Mouse (Mus musculus): Measurements from ENCODE around the gene Itgae. TPM values are rescaled to one million over a fixed set of nuclear protein-coding genes. Genes with fewer than 3 reads are reported as not detected.

Itgae gene
- polyA plus RNA-seq, 1 experiment, result not detected

DNA sequence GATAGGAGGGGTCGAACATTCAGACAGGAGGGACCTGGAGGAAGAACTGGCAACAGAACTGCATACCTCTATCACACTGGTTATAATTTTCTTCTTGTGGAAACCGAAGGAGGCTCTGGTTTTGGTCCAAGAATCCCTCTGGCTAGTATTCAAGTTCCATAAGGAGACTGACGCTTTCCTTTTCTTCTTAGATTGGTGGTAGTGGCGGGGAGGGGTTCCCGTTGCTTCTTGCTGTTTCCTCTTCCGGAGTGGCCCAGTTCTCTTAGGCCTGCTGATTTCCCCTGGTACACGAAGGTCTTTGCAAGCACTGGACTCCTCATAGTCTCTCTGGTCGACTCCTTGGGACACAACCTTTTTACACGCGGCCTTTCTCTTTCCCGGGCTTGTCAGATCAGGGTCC, 46.7 kb downstream of the Itgae start:
- H3K27me3 ChIP-seq (ENCODE audit: control insufficient read depth), result no peaks in the 10 kb centered on the region
- H3K4me3 ChIP-seq (replicated peaks), result peak overlapping the region; percentile 79
- TF ChIP-seq TAL1 (IDR thresholded peaks at IDR 0.05; ENCODE audit: low read length) (no peak), GATA1 (IDR thresholded peaks at IDR 0.05; ENCODE audit: low read length) (no peak)
- peaks cover 43% of the 10 kb centered on the region for H3K36me3 ChIP-seq (ENCODE audit: control insufficient read depth)
- peaks cover 56% of the 10 kb centered on the region for H3K4me1 ChIP-seq (ENCODE audit: control insufficient read depth)
- H3K9me3 ChIP-seq (ENCODE audit: control insufficient read depth, low read length), result no peaks in the 10 kb centered on the region

DNA sequence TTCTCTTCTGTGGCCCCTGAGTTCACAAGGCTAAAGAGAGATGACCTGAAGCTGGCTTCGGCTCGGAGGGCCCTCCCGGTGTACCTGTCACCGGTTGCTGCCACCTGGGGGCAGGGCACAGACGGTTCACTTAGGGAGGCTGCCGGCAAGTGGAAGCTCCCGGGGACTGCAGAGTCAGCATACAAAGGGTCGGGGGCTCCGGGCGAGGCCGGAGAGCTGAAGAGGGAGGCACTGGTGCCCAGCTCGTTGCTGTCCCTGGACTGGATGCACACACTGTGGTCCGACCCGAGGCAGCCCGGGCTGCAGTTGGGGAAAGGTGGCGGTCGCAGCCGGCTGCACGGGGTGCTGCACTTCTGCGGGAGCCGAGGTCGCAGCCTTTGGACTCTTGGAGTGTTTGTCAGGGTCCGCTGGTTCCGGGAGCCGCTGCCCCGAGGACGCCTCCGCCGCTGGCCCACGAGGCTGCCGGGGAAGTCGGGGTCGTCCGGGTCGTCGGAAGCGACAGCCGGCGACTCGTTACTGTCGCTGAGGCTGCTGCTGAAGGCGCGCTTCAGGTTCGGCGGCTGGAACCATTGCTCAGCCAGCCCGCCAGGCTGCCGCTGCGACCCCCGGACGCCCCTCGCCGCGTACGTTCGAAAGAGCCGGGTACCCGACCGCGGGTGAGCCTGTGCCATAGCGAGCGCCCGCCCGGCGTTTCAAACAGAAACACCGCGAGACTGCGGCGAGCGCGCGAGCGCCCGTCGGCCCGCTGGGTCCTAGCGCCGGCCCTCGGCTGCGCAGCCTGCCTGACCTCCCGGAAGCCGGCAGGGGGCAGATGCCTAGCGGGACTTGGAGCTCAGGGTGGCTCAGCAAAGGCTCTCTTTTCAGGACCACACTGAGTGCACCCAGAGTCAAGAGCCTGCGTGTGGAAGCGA, 47.5 kb downstream of the Itgae start, which contains the start of gene Haspin:
Haspin (minus strand) TSS at position 704 of the 911 bp plus-strand sequence.
- H3K9me3 ChIP-seq (ENCODE audit: control insufficient read depth, low read length), result no peaks in the 10 kb centered on the region
- H3K36me3 ChIP-seq (ENCODE audit: control insufficient read depth), result peaks cover 36% of the 10 kb centered on the region
- H3K4me1 ChIP-seq (ENCODE audit: control insufficient read depth), result peaks cover 49% of the 10 kb centered on the region
- no peaks in the 10 kb centered on the region for H3K27me3 ChIP-seq (ENCODE audit: control insufficient read depth)
- TF ChIP-seq TAL1 (IDR thresholded peaks at IDR 0.05; ENCODE audit: low read length) (no peak), GATA1 (IDR thresholded peaks at IDR 0.05; ENCODE audit: low read length) (no peak)
- peak within 1 kb of the TSS; percentile 79 for H3K4me3 ChIP-seq (replicated peaks)

DNA sequence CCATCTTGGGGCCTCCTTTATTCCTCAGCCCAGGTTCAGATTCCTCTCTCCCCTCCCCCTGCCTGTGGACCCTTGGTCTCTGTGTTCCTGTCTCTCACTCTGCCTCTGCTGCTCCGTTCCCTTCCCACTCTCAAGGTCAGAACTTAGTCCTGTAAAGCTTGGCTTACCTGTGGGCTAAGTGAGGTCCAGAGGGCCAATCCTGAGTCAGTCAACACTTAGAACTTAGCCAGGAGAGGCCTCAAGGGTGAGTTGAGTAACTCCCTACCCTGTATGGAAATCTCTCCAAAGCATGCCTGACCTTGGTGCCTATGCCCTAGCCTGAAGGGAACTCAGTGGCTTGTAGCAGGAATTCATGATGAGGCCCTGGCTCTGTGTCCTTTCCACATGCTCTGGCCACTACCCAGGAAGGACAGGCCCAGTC, 53.9 kb downstream of the Itgae start:
- no peaks in the 10 kb centered on the region; the same call in 1 of the 2 replicates for H3K27me3 ChIP-seq (ENCODE audit: control insufficient read depth)
- H3K9me3 ChIP-seq (ENCODE audit: control insufficient read depth, low read length), result no peaks in the 10 kb centered on the region
- TF ChIP-seq TAL1 (IDR thresholded peaks at IDR 0.05; ENCODE audit: low read length) (no peak), GATA1 (IDR thresholded peaks at IDR 0.05; ENCODE audit: low read length) (no peak)
- no peaks in the 10 kb centered on the region for H3K36me3 ChIP-seq (ENCODE audit: control insufficient read depth)
- H3K4me1 ChIP-seq (ENCODE audit: control insufficient read depth), result no peaks in the 10 kb centered on the region
- no peak overlapping the region for H3K4me3 ChIP-seq (replicated peaks)

DNA sequence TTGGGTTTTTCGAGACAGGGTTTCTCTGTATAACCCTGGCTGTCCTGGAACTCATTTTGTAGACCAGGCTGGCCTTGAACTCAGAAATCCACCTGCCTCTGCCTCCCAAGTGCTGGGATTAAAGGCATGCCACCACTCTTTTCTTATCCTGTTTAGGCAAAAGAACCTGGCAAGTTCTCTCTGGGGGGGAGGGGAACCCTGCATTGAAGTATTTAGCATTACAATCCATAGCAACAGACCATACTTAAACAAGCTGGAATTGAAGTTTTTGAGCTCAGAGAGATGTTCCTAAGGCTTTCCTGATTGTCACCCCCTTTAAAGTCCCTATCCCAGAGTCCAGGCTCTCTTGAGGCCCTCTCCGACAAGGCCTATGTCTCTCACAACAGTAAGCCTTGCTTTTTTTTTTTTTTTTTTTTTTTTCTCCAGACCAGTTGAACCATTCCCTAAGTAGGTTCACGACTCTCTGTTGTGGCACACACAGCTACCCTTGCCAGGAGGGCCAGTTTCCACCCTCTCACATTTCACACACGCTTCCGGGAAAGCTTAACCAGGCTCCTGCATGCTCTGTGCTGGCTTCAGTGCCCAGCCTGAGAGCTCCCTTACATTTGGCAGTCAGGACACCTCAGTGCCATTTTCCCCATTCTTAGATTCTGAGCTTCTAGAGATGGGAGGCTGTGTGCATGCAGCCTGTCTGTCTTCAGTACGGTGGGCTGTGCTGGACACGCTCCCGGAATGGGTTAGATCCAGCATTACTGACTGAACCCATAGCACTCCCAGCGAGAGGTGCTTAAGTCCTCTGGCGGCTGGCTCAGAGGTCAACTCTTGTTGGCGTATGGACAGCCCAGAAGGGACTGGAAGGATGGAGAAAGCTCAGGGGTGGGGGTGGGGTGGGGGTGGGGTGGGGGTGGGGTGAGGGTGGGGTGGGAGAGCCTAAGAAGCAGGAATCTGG, 55.9 kb downstream of the Itgae start:
- Histone ChIP-seq H3K36me3 (ENCODE audit: control insufficient read depth) (no peaks in the 10 kb centered on the region), H3K9me3 (ENCODE audit: control insufficient read depth, low read length) (no peaks in the 10 kb centered on the region), H3K27me3 (ENCODE audit: control insufficient read depth) (no peaks in the 10 kb centered on the region; the same call in 1 of the 2 replicates), H3K4me3 (replicated peaks) (no peak overlapping the region), H3K4me1 (ENCODE audit: control insufficient read depth) (no peaks in the 10 kb centered on the region)
- TF ChIP-seq TAL1 (IDR thresholded peaks at IDR 0.05; ENCODE audit: low read length) (no peak), GATA1 (IDR thresholded peaks at IDR 0.05; ENCODE audit: low read length) (no peak)

DNA sequence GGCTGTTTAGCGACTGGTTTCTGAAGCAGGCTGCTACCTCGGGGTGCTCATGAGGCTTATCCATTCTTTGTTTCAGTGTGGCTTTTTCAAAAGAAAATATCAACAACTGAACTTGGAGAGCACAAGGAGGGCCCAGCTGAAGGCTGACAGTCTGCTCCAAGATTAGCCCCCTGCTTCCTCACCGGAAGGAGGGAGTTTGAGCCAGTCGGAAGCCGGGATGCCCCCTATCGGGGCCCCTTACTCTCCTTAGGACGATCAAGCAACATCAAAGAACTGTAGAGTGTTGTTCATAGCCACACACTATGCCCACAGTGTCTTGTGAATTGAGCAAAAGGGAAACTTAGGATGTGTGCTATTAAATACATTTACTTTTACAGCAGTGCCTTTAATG, 56.6 kb downstream of the Itgae start:
- H3K4me1 ChIP-seq (ENCODE audit: control insufficient read depth), result no peaks in the 10 kb centered on the region
- H3K4me3 ChIP-seq (replicated peaks), result no peak overlapping the region
- no peaks in the 10 kb centered on the region for H3K9me3 ChIP-seq (ENCODE audit: control insufficient read depth, low read length)
- no peaks in the 10 kb centered on the region for H3K36me3 ChIP-seq (ENCODE audit: control insufficient read depth)
- no peaks in the 10 kb centered on the region; the same call in 1 of the 2 replicates for H3K27me3 ChIP-seq (ENCODE audit: control insufficient read depth)
- no peak for TF ChIP-seq GATA1 (IDR thresholded peaks at IDR 0.05; ENCODE audit: low read length)
- no peak for TF ChIP-seq TAL1 (IDR thresholded peaks at IDR 0.05; ENCODE audit: low read length)

DNA sequence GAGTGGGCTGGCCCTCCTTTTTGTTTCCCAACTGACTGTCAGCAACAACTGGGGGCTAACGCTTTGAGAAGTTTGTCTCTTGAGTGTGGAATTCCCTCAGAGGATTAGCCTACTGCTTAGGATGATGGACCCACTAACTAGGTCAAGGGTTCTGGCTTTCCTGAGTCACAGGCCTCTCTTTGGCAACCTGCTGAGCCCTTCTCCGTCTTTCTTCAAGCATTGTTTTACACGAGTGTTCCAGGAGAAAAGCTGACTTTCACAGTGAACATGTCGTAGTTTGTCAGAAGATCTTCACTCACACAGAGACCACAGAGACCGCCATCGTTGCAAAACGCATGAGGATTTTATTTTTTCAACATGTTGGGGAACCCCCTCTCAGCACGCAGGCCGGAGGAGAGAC, 57.8 kb downstream of the Itgae start:
- Histone ChIP-seq H3K4me3 (replicated peaks) (no peak overlapping the region), H3K9me3 (ENCODE audit: control insufficient read depth, low read length) (no peaks in the 10 kb centered on the region), H3K27me3 (ENCODE audit: control insufficient read depth) (no peaks in the 10 kb centered on the region; the same call in 1 of the 2 replicates), H3K36me3 (ENCODE audit: control insufficient read depth) (no peaks in the 10 kb centered on the region), H3K4me1 (ENCODE audit: control insufficient read depth) (no peaks in the 10 kb centered on the region)
- TF ChIP-seq GATA1 (IDR thresholded peaks at IDR 0.05; ENCODE audit: low read length) (no peak), TAL1 (IDR thresholded peaks at IDR 0.05; ENCODE audit: low read length) (no peak)

DNA sequence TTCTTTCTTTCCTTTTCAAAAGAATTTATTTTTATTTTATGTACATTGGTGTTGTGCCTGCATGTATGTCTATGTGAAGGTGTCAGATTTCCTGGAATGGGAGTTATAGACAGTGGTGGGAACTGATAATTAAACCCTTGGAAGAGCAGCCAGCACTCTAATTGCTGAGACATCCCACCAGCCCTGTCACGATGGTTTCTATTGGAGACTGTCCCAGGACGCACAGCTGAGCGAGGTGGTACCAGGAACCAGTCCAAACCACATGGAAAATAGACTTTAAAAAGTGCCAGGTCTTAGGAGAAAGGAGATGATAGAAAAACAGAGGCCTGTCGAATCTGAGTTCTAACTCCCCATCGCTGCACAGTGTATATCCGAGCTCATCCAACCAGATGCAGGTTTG, 64.7 kb downstream of the Itgae start:
- TF ChIP-seq GATA1 (IDR thresholded peaks at IDR 0.05; ENCODE audit: low read length) (no peak), TAL1 (IDR thresholded peaks at IDR 0.05; ENCODE audit: low read length) (no peak)
- Histone ChIP-seq H3K36me3 (ENCODE audit: control insufficient read depth) (no peaks in the 10 kb centered on the region), H3K4me3 (replicated peaks) (no peak overlapping the region), H3K4me1 (ENCODE audit: control insufficient read depth) (no peaks in the 10 kb centered on the region), H3K27me3 (ENCODE audit: control insufficient read depth) (peaks cover 27% of the 10 kb centered on the region), H3K9me3 (ENCODE audit: control insufficient read depth, low read length) (no peaks in the 10 kb centered on the region)

DNA sequence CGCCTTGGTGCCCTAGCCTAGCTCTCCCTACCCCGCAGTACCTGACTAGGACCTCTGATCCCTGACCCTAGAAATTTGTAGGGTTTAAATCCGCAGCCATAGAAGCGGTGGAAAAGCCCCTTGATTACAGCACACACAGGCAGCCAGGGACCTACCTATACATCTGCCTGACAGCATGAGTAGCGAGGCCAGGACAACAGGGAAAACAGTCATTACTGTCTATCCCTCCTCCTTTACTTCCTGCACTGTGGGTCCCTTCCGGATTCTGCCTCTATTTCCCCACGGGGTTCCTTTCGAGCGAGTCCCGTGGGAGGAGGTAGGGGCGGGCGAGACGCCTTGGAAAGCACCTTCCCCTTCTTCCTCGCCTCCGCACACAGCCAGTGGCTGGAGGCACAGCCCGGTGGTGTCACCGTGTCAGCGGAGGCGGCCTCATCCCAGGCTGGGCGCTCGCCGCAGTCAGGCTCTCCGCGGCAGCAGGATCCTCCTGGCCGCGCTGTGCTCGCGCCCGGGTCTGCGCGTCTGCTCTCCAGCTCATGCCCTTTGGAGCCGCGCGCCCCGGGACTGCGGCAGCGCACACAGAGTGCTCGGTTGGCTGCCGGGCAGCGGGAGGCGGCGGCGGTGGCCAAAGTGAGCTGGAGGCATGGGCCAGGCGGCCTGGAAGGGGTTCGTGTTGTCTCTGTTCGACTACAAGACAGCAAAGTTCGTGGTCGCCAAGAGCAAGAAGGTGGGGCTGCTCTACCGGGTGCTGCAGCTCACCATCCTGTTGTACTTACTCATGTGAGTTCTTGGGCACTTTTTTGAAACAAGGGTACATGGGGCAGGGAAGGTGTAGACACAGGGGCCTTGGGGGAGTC, 69.8 kb downstream of the Itgae start, which contains the start of gene P2rx5:
P2rx5 (plus strand) TSS at position 465 of the 854 bp plus-strand sequence.
- H3K27me3 ChIP-seq (ENCODE audit: control insufficient read depth), result peaks cover 44% of the 10 kb centered on the region
- H3K9me3 ChIP-seq (ENCODE audit: control insufficient read depth, low read length), result no peaks in the 10 kb centered on the region
- peak within 1 kb of the TSS; percentile 3 for H3K4me3 ChIP-seq (replicated peaks)
- H3K36me3 ChIP-seq (ENCODE audit: control insufficient read depth), result no peaks in the 10 kb centered on the region
- peaks cover 4% of the 10 kb centered on the region for H3K4me1 ChIP-seq (ENCODE audit: control insufficient read depth)
- TF ChIP-seq TAL1 (IDR thresholded peaks at IDR 0.05; ENCODE audit: low read length) (no peak), GATA1 (IDR thresholded peaks at IDR 0.05; ENCODE audit: low read length) (no peak)
